Mouse (Mus musculus): ENCODE measurements around the gene Megf11.
A peak's percentile ranks its signal among the peaks of the same experiment; 100 is the strongest.

Gene Megf11

GRCm38 (mm10) chr9:64395238-64395920, 10.0 kb downstream of the Megf11 start:
- peak; percentile 41 for DNase-seq

GRCm38 (mm10) chr9:64397108-64397507, 11.7 kb downstream of the Megf11 start:
- no peak for DNase-seq

DNA sequence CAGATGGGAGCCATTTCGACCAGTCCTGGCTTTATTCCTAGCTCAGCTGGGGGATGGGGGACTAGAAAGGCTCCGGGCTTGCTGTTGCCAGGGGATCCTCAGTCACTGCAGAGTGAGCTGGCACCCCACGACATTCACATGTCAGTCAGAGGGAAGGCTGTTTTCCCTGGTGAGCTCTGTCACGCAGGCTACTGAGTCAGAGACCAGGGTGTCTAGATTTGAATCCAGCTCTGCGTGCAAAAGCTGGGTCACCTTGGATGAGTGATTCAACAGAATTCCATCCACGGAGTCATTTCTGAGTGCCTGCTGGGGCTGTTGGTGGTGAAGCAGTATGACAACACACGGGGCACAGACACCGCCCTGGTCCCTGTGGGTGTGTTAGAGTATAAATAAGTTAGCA, 13.7 kb downstream of the Megf11 start:
- DNase-seq, result no peak

DNA sequence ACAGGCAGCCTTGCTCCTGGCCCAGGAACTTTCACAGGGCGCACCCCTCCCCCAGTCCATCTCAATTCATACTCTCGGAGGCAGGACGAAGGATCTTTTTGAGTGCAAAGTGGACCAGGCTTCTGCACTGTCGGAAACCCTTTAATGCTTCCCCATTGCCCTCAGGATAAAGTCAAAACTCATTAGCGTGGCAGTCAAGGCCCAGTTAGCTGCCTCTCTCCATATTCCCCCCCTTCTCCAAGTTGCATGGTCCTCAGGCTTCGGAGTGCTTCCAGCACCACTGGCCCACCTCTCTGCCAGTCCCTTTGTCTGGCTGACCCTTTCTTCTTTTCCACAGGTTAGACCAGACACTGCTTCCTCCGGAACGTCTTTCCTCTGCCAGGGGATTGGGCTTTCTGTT, 16.7 kb downstream of the Megf11 start:
- no peak for DNase-seq

DNA sequence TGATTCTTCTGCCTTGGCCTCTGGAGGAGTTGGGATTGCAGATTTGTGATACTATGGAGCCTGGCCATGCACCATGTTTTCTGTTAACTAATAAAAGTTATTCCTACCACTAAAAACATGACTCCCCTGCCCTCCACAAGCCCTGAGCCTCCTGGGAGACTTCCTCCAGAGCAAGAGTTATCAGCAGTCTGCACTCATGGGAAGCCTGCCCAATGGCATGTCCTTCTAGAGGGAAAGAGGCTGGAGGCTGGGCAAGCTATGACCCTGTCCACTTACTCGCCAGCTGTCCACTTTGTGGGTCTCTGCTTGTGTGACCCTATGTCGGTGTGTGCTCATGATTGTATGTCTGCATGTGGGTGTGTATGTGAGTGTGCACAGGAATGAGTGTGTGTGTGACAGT, 21.4 kb downstream of the Megf11 start:
- DNase-seq, result no peak

- no peak for DNase-seq
Observed at GRCm38 (mm10) chr9:64407390-64407970, 22.1 kb downstream of the Megf11 start.

DNA sequence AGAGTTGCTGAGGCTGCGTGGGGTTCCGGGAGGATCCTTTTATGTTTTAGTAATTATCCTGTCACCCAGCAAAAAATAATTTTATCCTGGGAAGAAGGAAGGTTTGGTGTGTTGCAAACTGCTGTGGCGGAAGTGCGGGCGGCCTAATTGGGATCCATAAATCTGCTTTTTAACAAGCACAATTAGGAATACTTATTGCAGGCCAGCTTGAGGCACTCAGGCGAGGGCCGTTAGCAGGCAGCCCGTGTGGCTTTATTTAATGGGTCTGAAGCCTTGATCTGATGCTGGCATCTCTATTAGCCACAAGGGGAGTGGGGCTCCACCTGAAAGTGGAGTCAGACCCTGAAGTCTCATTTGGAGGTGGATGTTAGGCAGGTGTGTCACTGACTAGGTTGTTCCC, 23.4 kb downstream of the Megf11 start:
- DNase-seq, result no peak

DNA sequence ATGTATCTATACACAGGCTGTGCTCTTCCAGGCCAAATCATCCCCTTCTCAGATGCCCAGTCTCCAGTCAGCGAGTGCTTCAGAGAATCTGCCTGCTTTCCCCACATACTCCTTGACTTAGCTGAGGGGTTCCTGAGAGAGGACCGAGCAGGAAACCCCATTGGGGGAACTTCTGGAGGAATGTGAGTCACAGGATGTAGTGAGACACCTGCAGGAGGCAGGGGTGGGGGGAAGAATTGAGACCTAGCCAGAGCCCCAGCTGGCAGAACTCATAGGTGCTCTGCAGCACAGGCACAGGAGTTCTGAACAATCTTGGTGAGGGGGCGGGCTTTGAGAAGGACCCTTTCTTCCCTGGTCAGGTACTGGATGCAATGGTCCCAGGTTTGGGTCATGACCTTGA, 35.0 kb downstream of the Megf11 start:
- DNase-seq, result no peak

DNA sequence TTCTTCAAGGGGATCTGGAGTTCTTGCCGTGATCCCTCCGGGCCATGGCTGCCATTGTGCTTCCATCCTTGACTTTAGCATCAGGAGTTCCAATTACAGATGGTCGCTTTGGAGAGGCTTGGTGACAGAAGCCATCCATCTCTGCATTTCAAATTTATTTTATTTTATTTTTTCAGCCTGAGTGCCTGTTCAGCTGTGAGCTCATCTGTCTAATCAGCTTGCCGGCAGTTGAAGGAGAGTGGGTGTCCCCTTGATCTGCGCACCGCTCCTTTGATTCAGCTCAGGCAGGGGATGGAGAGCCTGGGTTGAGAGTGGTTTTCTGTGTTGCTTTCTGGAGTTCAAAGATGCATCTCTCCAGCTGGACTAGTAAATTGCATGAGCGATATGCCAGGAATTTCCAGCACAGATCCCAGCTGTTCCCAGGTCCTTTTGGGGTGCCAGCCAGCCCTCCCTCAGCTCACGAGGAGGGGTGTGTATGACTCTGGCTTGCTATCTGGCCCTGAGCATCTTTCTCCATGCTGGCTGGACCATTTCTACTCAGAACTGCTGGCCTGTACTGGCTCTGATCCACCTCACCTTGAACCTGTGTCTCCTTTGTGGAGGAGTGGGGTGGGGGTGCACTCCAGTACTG, 36.7 kb downstream of the Megf11 start:
- no peak for DNase-seq

DNA sequence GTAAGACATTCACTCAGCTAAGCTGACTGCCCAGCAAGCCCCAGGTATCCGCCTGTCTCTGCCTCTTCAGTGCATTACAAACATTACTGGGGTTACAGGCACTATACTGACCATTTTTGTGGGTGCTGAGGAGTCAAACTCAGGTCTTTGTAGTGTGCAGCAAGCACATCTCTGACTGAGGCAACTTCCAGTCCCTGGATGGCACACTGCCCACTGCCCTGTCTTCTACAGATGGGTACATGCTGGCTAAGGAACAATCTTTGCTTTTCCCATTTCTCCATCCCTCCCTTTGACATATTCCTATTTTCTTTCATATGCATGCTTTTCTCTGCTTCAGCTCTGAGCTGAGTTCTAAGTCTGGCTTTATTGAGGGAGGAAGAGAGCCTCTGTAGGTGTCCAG, 38.5 kb downstream of the Megf11 start:
- DNase-seq, result no peak

DNA sequence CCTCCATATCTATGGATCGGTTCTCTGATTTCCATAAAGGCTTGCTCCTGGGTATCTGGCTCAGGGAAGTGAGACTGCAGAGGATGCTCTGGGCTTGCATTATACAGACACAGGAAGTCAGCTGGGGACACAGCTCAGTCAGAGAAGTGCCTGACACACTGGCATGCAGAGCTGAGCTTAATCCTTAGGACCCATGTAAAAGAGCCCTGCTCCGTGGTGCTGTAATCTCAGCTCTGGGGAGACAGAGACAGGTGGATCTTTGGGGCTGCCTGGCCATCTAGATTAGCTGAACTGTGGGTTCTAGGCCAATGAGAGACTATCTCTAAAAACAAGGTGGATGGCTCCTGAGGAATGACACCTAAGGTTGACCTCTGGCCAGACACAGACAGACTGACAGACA, 50.7 kb downstream of the Megf11 start:
- no peak for DNase-seq

DNA sequence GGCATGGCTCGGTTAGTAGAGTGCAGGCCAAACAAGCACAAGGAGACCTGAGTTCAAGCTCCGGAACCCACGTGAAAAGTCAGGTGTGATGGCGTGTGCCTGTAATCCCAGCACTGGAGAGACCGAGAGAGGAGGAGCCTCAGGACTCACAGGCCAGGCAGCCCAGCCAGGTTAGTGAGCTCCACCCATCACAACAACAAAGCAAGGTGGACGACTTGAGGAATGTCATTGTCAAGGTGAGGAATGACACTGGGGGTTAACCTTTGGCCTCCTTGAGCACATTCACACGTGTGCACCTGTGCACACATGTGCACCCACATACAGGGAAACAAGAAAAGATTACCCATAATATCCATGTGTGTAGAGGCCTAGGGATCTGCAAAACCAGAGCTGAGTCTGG, 54.7 kb downstream of the Megf11 start:
- no peak for DNase-seq

- DNase-seq, result no peak
Observed at GRCm38 (mm10) chr9:64445981-64446380, 60.6 kb downstream of the Megf11 start.

GRCm38 (mm10) chr9:64447070-64447469, 61.6 kb downstream of the Megf11 start:
- no peak for DNase-seq

DNA sequence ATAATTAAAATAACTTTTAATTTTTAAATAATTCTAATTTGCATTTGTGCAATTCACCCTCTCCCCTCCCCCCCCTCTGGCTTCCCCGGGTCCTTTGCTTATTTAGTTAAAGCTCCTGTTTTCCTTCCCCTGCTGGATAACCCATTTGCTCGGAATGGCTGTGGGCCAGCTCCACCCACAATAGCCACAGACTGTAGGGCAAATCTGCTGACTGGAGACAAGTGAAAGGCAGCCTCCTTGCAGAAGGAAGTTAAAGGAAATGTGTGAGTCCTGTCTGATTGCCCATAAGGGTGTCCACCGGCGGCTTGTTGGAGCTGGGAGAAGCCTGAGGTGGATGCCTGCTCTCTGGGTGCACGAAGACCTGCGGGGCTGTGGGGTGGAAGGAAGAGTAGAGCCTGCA, 62.1 kb downstream of the Megf11 start:
- DNase-seq, result peak; percentile 21

DNA sequence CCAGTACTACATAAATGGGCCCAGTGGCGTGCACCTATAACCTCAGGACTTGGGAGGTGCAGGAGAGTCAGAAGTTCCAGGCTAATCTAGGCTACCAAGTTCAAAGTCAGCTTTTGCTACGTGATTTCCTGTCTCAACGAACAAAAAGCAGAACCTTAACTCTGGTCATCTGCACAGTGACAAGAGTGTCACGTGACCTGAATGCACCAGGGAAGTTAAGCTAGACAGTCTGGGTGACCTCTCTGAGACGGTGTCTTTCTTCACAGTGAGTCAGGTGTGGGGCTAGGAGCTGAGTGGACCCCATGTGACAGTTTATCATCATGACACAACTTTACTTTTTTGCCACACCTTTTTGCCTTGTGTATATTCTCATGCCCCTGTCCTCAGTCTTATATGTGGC, 67.3 kb downstream of the Megf11 start:
- DNase-seq, result no peak

DNA sequence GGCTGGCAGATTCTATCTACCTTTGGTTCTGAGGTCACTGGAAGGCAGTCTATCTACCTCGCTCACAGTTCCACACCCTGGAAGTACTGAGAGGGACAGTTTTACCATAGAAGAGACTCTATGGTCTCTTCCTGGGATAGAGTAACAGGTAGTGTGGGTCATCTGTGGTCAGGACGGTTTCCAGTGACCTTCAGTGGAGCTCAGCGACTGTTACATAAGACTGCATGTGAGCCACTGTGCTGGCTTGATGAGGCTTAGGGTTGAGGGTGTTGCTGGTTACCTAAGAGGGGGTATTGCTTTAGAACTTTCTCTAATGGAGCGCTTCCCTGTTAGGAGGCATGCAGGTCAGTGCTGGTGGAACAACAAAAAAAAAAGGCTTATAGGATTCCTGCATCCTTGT, 68.8 kb downstream of the Megf11 start:
- no peak for DNase-seq

- no peak for DNase-seq
Observed at GRCm38 (mm10) chr9:64455910-64456309, 70.5 kb downstream of the Megf11 start.

DNA sequence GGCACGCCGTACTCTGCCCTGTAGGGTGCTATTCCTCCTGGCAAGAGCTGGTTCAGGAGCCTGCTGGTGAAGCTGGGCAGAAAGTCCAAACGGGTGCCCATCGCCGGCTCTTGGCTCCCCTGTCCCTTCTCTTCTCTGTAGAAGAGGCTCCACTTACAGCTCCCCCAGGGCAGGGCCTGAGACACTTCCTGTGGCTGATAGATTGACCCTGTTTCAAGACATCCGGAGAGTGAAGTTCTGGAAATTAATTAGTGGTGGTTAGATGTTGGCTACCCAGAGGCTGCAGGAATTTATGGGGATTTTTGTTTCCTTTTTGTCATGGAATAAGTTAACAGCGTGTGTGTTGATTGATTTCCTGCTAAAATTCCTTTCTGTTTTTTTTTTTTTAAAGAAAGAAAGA, 72.2 kb downstream of the Megf11 start:
- DNase-seq, result no peak

- no peak for DNase-seq
Observed at GRCm38 (mm10) chr9:64461568-64462308, 76.3 kb downstream of the Megf11 start.

- no peak for DNase-seq
Observed at GRCm38 (mm10) chr9:64462870-64463269, 77.4 kb downstream of the Megf11 start.

DNA sequence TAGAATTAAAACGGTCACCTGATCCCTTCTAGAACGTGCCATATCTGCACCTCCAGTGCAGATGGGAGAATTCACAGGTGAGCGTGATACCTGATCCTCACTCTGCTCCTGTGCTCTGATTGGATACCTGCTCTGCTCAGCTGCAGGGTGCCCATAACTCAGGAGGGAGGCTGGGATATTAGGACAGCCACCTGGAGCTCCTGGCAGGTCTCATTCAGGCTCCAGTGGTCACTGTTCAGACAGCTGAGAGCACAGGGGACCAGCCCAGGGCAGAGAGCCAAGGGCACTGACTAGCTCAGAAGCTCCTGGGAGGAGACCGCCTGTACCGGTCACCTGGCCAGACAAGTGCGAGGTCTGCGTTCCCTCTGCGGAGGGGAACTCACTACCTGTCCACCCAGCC, 80.7 kb downstream of the Megf11 start:
- no peak for DNase-seq

GRCm38 (mm10) chr9:64466564-64466963, 81.1 kb downstream of the Megf11 start:
- DNase-seq, result no peak

- DNase-seq, result no peak
Observed at GRCm38 (mm10) chr9:64470806-64471205, 85.4 kb downstream of the Megf11 start.

All from right cerebral cortex, postnatal 25 days (tissue).